Mouse (Mus musculus): ENCODE measurements around the gene Ebi3.

Gene Ebi3

DNA sequence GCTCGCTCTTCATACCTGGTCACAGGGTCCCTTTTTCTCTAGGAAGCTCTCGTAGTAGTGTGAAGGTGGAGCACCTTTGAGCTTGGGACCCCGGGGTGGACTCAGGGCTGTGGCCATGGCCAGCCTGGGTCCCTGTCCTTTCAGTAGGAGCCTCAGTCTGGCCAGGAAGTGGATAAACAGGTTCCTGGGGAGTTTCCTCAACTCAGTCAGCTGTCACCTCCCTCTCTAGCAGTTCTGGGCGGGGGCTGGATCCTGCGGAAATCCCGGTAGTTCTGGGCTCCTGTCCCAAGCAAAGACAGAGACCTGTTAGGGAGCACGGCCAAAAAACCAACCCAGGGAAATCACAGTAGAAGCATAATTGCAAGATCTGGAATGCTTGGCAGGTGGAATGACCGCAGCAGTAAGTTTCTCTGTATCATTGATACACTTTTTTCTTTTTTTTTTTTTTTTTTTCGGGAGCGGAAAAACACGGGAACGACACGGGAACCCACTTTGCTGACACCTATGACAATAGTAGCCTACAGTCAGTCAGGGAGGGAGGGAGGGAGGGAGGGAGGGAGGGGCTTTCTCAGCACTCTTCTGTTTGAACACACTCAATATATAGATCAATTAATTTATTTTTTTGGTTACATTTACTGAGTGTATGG lies 53.1 kb downstream of the Ebi3 start, which contains the start of the genes Stap2 and Mpnd:
Gene Stap2, minus strand, starts transcription at position 170 of the 647 bp plus-strand sequence.
Gene Mpnd, plus strand, starts transcription at position 297 of the 647 bp plus-strand sequence.
- no peak for DNase-seq (ENCODE audit: low spot score)

All from urinary bladder, postnatal 10 days (tissue).